Mouse (Mus musculus) heart, postnatal 10 days (tissue): ENCODE data around the gene Fyb. TPM values are rescaled to one million over a fixed set of nuclear protein-coding genes. Genes with fewer than 3 reads are reported as not detected.
"Not testable (repeated sequence)": the region's sequence is repeated elsewhere in the genome, so short reads cannot be mapped to it uniquely, and the experiment has no call there.

Source experiments
- DNase-seq, 2 experiments: peaks; one replicate each; pipeline ENCODE4 v3.0.0; 2021
- intact Hi-C: fragments of 180-260 bp; cut with DNase I; formaldehyde crosslinking; loops from one replicate; pipeline ENCODE4 v1.15.1; 2025
- total RNA-seq, 2 experiments: library from RNA; stranded (reverse); gene quantifications; 2 replicates each; pipeline ENCODE4 v1.2.3; 2021

Gene Fyb
- total RNA-seq, 2 experiments from 2014 or later = 10.3 to 13.2 TPM

- intact Hi-C loops = no loop called here
- DNase-seq = no peak
Measured at GRCm38 (mm10) chr15:6560696-6561095, 38.0 kb downstream of the Fyb start.

- DNase-seq = no peak
- intact Hi-C loops = no loop called here
Measured at GRCm38 (mm10) chr15:6562161-6562560, 39.5 kb downstream of the Fyb start.

GRCm38 (mm10) chr15:6562629-6563028 is 40.0 kb downstream of the Fyb start:
- intact Hi-C loops = no loop called here
- DNase-seq = no peak

- peak; percentile 84 to 86 for DNase-seq
- intact Hi-C loops = no loop called here
Measured at GRCm38 (mm10) chr15:6564977-6565421, 42.3 kb downstream of the Fyb start.

DNA sequence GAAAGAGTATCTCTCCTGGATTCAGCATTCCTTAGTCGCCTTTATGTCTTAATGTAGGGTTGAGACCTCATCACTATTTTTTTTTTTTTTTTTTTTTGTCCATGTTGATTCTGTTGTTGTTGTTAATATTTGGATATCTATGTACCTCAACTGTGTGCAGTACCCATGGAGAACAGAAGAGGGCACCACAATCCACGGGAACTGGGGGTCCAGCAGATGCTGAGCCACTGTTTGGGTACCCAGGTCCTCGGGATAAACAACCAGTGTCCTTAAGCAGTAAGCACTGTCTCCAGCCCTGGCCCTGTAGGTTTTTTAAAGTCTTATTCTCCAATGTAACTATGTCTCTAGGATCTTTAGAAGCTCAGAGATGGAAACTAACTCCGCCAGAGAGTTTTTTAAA is 43.2 kb downstream of the Fyb start:
- no peak for DNase-seq
- intact Hi-C loops = no loop called here

DNA sequence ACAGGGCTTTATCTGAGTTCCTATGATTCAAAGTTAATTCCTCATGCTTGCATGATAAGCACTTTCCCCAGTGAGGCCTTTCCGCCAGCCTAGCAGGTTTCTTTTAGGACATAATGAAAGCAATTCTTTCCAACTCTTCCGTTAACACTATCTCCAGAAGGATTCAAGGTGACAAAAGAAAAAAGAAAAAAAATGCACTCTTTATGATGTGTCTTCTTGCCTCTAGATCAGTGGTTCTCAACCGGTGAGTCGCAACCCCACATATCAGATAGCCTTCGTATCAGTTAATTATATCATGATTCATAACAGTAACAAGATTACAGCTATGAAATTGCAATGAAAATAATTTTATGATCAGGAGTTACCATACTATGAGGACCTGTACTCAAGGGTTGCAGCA is 45.3 kb downstream of the Fyb start:
- intact Hi-C loops = no loop called here
- DNase-seq = no peak

DNA sequence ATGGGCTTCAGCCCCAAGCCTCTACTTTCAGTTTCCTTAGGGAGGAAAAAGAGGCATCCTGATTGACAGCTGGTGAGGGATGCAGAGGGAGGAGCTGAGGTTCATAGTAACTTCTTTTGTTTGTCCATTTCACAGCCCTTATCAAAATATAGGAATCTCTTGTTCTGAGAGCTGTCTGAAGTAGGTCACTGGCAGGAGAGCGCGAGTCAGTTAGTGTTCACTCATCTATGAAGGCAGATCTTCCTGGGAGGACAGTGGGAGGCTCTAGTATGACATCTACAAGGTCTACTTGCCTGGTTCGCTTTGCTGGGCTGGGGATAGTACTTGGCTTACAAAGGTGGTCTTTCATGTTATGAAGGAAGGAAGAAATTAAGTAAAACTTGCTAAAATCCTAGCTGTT is 46.0 kb downstream of the Fyb start:
- no peak for DNase-seq
- intact Hi-C loops = no loop called here

- DNase-seq = no peak
- intact Hi-C loops = no loop called here
Measured at GRCm38 (mm10) chr15:6569074-6569473, 46.4 kb downstream of the Fyb start.

GRCm38 (mm10) chr15:6570164-6570861 is 47.7 kb downstream of the Fyb start:
- intact Hi-C loops = loop anchor here (2.0 to 10.0 kb wide), 3 partner anchors 70 to 332 kb away; no protein-coding TSS in a partner anchor
- DNase-seq = no peak

DNA sequence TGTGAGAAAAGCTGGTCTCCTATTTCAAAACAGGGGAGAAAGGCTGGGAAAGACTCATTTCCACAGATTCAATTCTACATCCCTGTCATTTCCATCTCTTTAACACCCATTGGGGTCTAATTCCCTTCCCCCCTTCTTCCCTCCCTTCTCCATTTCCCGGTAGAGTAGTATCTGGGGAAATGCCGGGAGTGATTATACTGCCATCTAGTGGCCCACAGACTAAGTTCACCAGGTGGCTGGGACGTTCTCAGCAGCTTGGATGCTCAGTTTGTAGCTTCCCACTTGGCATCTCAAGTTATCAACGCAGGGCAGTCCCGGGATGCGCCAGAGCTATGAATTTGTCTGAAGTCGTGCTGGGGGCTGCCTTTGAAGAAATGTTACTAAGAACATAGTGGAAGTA is 48.2 kb downstream of the Fyb start:
- DNase-seq = peak; percentile 73 to 84
- intact Hi-C loops = loop anchor here (2.0 to 10.0 kb wide), 3 partner anchors 70 to 332 kb away; no protein-coding TSS in a partner anchor

DNA sequence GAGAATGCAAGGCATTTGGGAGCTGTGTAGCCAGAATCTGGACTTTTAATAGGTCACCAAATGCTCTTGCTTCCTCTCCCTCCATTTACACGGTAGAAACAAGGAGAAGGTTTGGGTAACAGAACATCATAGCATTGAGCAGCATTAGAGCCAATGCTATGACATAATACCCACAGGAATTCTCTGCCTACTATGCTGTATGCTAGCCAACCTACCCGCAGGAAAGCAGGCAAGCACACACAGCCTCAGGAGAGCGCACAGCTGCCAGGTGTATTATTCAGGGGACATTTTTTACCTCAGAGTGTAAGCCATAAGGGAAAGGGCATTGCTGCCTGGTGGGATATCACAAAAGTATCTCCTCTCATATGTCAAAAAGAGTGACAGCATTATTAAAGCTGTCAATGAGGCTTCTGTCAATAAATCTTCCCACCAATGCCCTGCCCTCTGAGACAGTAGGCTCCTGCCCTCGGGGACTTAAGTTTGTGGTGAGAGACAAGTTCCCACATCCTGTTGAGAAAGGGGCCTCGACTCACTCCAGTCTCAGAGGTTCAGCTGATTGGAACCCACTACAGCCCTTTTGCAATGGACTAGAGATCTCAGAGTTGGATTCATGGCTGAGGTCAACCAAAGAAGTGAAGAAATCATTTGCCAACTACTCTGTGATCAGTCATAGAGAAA is 51.8 kb downstream of the Fyb start:
- no peak for DNase-seq
- intact Hi-C loops = loop anchor here (10.0 kb wide), 1 partner anchor 140 kb away; no protein-coding TSS in a partner anchor

DNA sequence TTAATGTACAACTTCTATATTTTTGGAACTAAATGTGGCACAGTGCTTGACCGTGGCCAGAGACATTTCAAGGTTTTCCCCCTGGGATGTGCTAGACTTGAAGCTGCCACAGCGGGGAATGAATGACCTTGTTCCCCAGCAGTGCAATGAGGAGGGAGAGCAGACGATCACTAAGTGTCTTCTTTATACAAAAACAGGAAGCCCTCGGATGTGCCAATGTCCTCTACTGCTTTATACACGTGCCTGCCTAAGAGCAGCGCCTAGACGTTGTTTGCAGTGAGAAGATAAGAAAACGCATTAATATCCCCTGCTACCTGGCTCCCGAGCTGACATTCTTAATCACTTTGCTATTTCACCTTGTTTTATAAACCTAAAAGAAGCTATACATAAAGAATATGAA is 55.3 kb downstream of the Fyb start:
- DNase-seq = no peak
- intact Hi-C loops = loop anchor here (10.0 kb wide), 1 partner anchor 143 kb away; no protein-coding TSS in a partner anchor

DNA sequence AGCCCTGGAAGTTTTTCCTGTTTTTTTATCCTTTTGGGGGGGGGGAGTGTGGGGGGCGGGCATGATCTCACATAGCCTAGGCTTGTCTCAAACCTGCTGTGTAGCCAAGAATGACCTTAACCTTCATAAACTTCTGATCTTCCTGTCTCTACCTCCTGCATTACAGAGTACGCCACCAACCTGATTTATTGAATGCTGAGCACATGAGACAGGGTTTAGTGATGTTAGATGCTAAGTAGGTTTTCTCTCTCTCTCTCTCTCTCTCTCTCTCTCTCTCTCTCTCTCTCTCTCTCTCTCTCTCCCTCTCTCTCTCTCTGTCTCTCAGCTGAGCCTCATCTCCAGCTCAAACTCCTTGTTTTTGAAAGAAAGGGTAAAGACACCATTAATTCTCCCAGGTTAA is 56.0 kb downstream of the Fyb start:
- intact Hi-C loops = loop anchor here (10.0 kb wide), 1 partner anchor 144 kb away; no protein-coding TSS in a partner anchor
- DNase-seq = no peak

DNA sequence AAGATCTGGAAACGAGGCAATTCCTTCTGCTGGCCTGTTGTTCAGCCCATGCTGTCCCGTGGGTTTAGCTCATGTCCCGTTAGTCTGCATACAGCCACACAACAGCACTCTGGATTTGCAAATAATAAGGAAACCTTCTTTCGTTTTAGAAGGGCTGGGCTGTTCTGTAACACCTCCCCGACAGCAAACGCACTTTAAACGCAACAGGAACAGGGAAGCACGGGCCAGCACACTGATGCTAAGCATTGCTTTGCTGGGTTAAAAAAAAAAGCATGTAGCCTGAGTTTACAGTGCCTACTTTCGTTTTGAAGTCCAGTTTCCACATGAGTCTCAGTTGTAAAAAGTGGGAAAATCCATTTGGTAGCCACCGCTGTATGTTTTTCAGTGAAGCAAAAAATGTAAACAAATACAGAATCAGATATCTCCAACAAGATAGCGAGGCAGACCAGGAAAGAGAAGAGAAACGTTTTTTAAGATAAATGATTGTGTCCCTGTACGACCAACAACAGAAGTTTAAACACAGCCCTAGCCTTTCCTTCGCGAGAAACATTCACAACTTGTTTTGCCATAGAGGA is 56.6 kb downstream of the Fyb start:
- intact Hi-C loops = loop anchor here (10.0 kb wide), 1 partner anchor 144 kb away; no protein-coding TSS in a partner anchor

GRCm38 (mm10) chr15:6579769-6580261 is 57.2 kb downstream of the Fyb start:
- intact Hi-C loops = loop anchor here (10.0 kb wide), 1 partner anchor 145 kb away; no protein-coding TSS in a partner anchor
- peak in 1 of 2 experiments; percentile 28 for DNase-seq

More for the DNA sequence above, 56.6 kb downstream of the Fyb start:
- DNase-seq = no peak

DNA sequence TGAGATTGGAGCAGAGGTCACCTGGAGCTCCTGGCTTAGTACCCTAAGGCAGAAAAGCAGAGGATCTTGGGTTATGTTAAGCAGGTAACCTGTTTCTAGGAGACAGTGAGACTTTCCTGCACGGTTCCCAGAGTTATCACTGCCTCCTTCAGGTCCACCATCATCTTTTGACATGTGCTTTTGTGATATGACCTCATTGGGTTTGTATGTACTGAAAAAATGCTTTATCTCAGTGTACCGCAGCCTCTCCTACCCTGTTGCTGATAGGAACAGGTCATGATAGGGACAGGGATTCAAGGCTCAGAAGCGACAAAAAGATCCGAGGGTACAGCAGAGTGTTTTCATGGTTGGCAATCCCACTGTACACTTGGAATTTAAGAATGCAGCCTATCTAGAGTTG is 62.0 kb downstream of the Fyb start:
- no peak for DNase-seq
- intact Hi-C loops = no loop called here

DNA sequence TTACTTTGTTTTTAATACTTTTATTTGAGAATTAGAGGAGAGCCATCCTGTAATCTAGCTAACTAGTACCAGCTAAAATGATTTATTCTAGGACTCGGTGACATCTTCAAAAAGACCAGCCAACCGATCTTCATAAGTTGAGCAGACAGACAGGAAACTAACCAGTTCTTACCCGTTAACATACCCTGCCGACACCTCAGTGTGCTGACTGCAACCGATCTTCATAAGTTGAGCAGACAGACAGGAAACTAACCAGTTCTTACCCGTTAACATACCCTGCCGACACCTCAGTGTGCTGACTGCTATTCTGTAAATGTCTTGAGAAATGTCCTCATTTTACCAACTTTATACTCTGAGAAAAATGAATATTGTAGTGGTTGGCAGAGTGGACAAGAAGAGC is 63.7 kb downstream of the Fyb start:
- DNase-seq, intact Hi-C loops: not testable (repeated sequence)

GRCm38 (mm10) chr15:6587526-6587925 is 64.9 kb downstream of the Fyb start:
- DNase-seq = no peak
- intact Hi-C loops = no loop called here

GRCm38 (mm10) chr15:6588192-6588591 is 65.5 kb downstream of the Fyb start:
- intact Hi-C loops = no loop called here
- DNase-seq = no peak

GRCm38 (mm10) chr15:6590846-6591451 is 68.3 kb downstream of the Fyb start:
- intact Hi-C loops = no loop called here
- DNase-seq = no peak

- DNase-seq = no peak
- intact Hi-C loops = no loop called here
Measured at GRCm38 (mm10) chr15:6591527-6591926, 68.9 kb downstream of the Fyb start.
